Mouse (Mus musculus) testis, postnatal 10 days (tissue): Measurements from ENCODE around the gene Sik1.

Source experiments
- DNase-seq: peaks from one replicate; pipeline ENCODE4 v3.0.0; 2021; ENCODE audit warnings: low spot score

Sik1 gene

DNA sequence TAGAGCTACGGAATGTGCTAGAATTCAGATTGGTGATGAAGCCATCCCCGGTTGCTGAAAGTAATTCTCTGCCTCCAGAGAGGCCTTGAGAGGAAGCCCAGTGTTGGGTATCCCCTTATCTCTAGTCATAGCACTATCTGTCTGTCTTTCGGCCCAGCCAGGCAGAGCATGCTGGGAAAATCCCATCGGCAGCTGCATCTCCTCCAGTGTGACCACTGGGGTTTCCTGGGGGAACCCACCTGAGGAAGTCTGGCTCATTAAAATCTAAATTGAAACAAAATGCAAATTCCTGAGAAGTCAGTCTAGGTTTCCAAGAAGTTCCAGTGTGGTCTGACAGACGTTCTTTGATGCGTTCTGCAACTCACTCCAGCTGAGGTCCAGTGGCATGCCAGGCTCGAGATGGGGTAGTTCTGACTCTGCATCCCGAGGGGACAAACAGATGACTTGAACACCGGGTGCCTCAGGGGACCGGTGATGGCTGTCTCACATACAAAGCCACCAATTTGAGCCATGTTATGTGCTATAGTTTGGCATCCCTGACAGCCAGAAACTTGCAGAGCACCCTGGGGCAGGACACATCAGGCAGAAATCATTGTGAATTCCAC lies 19.8 kb upstream of the Sik1 start:
- DNase-seq, result peak; percentile 35

DNA sequence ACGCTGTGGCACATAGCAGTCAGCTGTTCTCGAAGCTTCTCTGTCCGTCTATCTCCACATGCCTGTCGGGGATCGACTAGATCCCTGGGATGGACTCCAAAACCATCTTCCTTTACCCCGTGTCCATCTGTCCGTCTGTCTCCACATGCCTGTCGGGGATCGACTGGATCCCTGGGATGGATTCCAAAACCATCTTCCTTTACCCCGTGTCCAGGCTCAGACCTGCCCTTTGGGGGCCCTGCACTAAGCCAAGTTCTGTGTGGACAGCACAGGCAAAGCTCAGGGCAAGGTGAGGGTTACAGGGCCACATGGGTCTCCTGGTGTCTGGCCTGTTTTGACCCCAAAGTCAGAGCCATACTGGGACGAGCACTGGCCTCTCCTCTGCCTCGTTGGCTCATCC lies 19.1 kb upstream of the Sik1 start:
- peak; percentile 34 for DNase-seq

DNA sequence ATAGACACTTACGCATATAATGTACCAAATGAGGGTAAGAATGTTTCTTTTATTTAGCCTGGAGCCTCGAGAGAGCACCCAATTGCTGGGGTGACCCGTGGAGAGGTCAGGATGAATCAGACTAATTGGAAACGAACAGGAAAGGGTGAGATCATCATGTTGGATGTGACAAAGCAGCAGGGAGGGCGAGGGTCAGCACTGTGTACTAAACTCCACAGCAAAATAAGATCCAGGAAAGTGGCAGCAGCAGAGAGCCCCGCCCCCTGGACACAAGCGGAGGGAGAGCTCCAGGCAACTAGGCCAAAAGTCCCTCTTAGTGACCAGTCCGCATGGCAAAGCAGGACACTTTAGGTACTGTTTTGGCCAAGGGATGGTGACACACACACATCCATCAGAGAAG lies 18.4 kb upstream of the Sik1 start:
- DNase-seq, result peak; percentile 55

DNA sequence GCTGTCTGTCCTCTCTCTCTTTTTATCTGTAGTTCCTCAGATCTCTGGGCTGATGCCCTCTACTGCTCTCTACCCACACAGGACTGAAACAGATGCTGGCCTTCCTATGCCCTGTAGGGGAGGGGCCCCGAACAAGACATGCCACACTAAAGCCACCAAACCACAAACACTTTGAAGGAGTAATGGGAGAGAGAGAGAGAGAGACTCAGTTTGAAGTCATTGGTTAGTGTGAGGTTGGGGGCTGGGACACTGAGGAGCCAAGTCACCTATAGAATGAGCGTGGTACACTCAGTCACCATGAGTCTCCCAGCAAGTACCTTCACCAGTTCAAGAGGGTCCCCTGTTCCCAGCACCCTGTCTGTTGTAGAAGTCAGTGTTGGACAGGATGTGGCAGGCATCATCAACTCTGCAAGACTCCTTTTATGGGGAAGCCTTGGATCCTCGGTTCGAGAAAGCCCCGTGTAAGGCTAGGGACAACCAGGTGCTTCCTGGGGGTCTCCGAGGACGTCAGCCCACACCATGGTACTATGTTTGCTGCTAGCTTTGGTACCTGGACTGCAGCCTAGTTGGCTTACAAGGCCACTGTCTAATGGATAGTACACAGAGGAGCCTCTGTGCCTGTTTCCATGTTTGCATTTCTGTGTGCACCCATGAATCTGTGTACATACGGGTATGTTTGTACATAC lies 17.7 kb upstream of the Sik1 start:
- peak; percentile 31 for DNase-seq

DNA sequence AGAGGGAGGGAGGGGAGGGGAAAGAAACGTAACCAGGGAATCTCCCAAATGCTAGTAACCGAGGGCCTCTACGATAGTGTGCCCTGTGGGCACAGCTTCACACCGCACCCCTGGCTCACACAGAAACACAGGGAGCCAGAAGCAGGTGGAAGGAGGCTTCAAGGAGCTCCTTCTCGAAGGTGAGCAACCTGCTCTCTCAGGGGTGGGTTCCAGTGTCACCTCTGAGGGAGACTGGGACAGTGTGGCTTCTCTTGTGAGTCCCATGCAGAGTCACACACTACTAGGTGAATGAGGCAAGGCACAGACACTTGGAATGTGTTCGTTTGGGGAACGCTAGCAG lies 17.2 kb upstream of the Sik1 start:
- DNase-seq, result peak; percentile 37

DNA sequence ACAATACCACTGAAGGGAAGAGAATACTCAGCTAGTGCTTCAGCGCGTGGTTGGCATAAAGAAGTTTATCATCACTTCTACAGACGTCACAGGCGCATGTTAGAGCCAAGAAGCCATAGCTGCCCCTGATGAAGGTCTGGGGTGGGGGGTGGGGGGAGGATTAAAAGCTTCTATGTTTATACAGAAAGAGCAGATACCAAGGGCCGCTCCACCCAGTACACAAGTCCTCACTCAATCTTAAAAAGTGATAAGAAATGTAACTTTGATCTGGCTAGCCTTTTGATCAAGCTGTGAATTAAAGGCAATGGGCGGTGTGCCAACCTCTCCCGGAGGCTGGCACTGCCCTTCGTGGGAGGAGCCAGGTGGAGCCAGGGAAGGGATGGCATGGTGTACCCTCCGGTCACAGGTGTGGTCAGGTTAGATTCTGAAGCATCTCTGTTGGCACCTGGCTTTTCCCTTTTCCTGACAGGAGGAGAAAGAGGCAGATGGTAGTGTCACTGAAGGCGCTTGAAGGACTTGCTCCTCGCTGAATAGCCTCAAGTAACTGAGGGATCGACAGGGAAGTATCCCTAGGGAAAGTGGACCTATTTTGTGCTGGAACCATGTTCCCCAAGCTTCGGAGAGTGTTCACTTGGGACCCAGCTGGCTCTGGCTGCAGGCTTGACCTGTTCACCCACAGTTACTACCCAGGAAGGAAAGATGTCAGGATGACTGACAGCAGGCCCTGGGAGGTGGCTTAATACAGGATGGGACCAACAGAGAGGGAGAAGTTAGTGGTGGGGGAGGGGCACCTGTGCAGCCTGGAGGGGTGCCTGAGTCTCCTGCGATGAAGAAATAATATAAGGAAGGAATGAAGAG lies 16.6 kb upstream of the Sik1 start:
- peak; percentile 49 for DNase-seq

DNA sequence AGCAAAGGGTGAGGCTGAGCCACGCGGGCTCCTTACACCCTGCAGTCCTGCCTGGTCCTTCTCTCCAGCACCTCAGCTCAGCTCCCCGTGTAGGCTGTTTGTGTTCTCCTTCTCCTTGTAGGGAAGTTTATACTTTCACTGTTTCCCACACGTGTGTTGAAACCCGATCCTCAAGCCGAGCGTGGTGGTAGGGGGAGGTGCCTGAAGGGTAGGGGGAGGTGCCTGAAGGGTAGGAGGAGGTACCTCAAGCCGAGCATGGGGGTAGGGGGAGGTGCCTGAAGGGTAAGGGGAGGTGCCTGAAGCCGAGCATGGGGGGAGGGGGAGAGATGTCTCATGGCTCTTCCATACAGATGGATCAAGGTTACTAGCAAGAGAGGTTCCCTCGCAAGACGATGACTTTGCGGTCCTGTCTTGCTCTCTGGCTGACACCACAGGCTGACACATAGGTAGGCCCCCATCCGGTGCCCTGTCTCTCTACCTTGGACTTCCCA lies 15.4 kb upstream of the Sik1 start:
- peak; percentile 37 for DNase-seq

DNA sequence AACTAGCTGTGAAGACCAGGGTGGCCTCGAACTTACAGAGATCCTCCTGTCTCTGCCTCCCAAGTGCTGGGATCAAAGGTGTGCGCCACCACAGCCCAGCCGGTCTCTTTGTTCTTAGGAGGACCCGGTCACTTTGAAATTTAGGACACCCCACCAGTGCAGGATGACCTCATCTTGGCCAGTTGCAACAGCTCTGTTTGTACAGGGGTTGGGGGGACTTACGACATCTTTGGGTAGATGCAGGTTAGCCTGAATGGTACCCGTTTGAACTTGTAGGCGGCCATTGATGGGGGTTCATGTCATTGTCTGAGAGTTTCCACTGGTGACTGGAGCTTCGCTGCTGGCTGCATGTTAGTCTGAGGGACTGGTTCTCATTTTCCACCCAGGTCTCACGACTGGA lies 14.8 kb upstream of the Sik1 start:
- peak; percentile 16 for DNase-seq

DNA sequence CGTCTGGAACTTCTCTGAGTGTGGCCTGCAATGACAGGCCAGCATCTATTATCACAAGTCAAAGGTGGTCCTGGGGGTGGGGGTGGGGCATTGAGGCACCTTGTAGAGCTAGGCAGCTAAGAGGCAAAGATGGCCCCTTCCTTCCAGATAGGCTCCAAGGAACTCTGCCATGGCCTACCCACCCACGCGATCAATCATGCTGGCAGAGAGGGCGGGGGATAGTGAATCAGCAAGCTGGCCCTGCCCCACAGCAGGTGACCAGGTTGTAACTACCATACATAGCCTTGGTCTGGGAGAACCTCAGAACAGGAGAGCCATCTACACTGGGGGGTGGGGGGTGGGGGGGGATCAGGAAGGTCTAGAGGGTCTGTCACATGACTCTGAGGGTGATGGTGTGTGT lies 12.5 kb upstream of the Sik1 start:
- no peak for DNase-seq

DNA sequence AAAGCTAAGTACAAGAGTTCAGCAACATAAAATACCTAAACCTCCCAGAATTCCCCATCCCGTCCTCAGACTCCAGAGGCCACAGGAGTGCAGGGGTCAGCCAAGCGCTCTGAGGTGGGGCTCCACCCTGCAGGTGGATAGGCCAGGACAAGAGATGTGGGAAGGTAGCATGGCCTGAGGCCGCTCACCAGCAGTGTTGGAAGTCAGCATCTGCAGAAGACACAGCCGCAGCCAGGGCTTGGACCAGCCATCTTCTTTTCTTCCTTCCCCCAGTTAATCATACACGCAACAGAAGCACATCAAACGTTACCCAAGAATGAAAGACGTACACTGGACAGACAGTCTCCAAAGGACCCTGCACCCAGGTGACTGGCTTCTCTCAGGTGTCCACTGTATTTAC lies 11.5 kb upstream of the Sik1 start:
- peak; percentile 38 for DNase-seq

DNA sequence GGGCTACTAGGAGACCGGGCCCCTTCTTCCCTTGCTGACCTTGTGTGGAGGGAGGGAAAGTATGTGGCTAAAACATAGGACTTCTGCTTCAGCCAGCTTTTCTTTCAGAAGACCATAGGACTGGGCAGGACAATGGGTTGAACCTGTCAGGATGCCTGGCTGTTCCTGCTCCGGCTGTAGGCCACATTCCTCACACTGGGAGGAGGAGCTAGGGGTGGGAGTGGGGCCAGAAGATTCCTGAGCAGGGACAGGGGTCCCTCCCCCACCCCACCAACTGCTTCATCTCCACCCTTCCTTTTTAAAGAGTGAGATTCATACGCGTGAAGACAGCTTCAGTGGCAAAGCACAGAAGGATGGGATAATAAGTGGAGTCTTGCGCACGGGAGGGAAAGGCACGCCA lies 10.0 kb upstream of the Sik1 start:
- DNase-seq, result peak; percentile 54

DNA sequence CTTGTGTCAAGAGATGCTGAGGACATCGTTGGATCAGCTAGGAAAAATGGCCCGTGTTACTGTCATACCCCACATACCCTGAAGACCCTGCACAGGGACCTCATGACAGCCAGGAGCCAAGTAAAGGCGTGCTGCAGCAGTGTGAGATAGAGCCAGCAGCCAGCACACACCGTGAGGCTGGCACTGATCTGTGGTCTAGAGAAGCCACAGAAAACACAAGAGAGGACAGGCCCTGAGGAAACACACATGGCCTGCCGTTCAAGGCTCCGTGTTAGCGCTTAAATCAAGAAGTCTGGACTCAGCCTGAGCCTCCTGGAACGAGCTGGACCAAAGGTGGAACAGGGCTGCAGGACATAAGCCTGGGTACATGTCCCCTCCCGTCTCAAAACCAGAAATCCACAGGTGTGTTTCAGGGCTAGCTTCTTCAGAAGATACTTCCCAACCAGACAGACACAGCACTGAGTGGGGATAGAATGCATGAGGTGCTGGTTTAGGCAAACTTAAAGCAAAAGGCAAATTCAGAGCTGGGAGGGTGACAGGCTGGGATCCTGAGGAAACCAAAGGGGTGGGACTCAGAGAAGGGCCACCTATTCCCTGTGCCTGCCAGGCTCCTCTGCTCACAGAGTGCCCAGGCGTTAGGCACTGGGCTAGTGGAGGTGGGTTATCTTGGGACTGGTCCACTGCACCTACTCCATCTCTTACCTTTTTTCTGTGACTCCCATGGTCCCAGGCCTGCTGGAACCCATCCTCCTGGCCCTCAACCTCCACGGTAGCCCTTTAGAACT lies 9.3 kb upstream of the Sik1 start:
- peak; percentile 37 for DNase-seq

DNA sequence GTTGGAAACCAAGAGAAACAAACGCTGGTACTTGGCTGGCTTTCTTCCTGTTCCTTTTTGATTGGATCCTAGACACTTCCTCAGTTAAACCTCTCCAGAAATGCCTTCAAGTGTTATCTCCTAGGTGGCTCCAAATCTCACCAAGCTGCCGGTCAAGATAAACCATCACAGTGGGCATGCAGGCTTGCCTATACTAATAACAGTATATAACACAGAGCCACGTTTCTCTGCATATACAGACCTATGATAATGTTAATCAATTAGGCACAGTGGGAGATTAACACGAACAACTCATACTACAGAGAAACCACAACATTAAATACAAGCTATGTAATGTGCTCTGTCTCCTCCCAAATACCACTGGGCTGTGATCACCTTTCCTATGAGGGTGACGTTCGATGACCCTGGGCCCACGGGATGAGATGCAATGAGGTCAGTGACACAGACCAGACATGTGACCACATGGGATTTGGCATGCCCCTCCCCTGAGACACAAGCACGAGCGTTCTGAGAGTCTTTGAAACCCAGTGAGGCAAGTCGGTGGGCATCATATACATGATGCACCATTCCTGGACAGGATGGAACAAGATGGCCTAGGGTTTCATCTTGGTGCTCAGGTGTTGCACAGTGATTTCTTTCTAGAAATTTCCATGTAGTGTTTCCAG lies 7.7 kb upstream of the Sik1 start:
- peak; percentile 34 for DNase-seq

DNA sequence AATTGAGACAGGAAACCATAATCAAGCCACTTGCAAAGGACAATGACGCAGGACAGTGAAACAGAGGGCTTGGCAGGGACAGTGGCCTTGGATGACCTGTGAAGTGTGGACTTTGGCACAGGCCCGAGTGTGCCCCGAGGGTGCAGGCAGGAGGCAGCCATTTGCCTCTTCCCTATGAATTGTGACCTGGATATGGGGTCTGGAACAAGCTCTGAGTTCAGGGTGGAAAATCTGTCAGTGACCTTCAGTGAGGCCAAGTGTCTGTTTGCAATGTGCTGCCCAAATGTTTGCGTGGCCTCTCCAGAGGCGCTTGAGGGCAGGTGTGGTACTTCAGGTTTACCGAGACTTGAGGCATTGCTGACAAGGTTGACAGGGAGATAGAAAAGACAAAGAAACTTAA lies 6.5 kb upstream of the Sik1 start:
- DNase-seq, result peak; percentile 39

DNA sequence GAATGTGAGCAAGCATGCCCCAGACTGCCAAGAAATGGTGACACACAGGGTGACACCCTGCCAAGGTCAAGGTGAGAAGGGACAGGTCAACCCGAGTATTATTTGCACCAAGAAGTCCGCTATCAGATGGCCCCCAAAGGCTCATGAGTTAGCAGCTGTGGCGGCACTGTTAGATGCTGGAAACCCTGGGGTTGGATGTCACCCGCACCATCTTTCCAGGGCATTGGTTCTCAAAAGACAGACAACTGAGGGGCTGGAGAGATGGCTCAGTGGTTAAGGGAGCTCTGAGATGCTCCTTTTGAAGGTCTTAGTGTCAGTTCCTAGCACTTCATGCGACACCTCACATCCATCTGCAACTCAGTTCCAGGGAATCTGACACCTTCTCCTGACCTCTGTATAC lies 6.1 kb upstream of the Sik1 start:
- DNase-seq, result peak; percentile 32

DNA sequence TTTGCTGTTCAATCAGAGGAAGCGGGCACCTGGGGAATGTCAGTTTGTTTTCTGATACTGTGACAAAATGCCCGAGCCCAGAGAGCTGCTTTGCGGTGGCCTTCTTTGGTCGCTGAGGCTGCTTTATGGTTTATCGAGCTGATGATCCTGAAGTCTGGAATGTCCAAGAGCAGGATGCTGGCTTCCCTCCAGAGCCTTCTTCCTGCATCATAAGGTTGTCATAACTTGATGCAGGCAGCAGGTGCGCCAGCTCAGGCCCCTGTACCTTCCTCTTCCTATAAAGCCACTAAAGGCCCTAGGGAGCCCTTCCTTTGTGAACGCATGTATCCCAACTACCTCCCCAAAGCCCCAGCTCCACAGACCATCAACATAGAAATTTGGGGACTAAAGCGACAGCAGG lies 5.3 kb upstream of the Sik1 start:
- DNase-seq, result peak; percentile 32

DNA sequence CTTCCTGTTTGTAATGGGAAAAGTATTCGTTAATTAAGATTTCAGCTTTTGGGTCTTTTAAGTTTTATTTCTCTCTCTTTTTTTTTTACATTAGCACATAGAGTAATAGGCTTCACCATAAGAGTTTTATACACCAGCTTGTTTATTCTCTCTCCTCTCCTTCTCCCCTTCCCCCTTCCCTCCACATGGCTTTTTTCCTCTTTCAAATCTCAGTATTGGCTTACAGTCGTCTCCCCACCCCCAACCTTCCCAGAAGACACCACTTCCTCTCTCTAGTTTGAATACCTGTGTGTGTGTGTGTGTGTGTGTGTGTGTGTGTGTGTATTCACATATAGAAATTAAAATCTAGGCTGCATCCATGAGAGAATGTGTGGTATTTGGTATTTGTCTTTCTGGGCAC lies 3.8 kb upstream of the Sik1 start:
- no peak for DNase-seq

DNA sequence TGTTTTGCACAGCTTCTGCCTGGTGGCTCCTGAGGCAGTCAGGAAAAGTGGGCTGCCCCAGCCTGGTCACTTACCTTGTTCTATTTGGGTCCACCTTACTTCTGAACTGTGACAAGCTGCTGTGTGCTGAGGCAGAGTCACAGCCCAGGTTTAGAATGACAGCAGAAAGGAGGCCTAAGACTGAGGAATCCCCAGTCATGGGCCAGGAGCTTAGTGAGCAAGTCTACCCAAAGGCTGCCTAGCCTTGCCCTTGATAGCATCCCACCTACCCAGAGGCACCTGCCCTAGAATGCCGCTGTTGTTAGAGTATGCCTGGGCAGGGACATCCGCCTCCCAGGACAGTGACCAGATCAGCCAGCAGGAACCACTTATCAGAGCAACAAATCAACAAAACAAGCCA lies 3.2 kb upstream of the Sik1 start:
- no peak for DNase-seq

DNA sequence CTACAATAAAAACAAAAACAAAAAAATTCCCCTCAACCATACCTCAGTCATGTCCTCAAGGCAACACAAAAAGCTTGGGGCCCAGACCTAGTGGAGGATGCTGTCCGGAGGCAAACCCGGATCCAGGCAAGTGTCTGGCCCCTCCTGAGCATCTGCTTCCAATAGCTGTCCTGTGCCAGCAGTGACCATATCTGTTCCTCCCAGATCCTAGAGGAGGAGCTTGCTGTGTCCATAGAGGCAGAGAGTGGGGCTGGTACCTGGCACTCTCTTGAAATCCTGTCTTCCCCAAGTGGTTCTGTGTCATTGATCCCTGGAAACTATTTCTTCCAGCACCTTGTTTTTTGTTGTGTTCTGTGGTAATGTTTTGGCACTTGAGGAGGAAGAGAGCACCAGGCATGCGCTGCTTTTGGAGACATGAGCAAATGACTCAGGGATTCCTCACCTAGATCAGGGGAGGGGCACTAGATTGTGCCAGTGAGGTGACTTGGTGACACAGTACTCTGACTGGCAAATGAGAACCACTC lies 2.4 kb upstream of the Sik1 start:
- DNase-seq, result no peak

DNA sequence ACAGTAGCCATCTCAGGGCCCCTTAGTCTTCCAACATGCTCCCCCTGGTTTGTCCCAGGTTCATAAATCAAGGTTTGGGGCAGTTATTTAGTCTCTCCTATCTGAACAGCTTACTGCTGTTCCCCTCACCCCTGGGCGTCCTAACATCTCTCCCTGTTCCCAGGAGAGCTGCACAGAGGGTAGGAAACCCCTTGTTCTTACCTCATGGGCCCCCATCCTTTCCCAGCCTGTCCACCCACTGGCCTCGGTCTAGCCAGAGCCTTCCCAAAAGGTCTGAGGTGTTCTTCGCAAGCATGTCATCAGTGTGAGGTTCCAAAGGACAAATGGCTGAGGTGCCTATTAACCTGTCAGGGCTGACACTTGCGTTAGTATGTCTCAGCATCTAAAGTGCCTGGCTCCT lies 1.6 kb upstream of the Sik1 start:
- DNase-seq, result no peak

DNA sequence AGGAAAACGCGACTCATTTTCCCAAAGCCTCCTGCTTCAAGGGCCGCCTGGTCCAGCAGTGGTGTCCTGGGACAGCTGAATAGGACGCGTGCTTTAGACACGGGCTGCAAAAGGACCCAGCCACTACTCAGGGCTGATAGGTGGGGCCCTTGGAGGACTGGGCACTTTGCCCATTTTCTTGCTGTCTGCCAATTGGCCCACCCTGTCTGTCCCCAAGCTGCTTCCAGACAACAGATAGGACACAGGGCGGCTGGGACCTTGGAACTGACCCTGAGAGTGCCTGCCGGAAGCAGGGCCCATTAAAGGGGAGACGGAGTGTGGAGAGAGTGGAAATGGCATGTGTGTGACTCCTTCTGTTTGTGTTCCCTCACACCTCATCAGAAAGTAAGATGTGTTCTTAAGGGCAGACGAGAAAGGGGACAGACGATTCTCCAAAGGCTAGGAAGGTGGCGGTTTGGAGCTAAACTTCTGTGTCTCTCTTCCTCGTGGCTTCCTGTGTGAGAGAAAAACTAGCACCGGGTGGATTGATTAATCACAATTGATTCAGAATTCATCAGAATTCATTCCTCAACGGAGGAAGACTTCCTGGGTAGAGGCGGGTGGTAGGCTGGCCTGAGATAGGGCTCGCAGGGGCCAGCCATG lies 1.0 kb upstream of the Sik1 start:
- DNase-seq, result peak; percentile 79
